Mouse (Mus musculus) erythroid progenitor cell, adult 5-6 weeks (primary cell): Measurements from ENCODE around the gene Vgll3. TPM values are rescaled to one million over a fixed set of nuclear protein-coding genes. Genes with fewer than 3 reads are reported as not detected.

Source experiments
- ATAC-seq: replicated peaks from 2 replicates; pipeline ENCODE4 v1.8.0; 2016; ENCODE audit warnings: moderate number of reproducible peaks, mild to moderate bottlenecking, moderate TSS enrichment, inconsistent platforms; ENCODE audit not compliant: poor library complexity, low FRiP score, severe bottlenecking
- total RNA-seq, 2 experiments: library from RNA; stranded (forward) in 1 of 2; stranded (reverse) in 1 of 2; fragments of 150-400 nt in 1 of 2; fragments of 186-747, 209-891 nt in 1 of 2; gene quantifications; 2 replicates each; pipeline versions ENCODE4 v1.2.3 to v1.2.4; 2015 to 2017; ENCODE audit warnings: low replicate concordance in 2 of 2

Gene Vgll3
- total RNA-seq (2015; ENCODE audit: low replicate concordance): not detected in 2 replicates
- total RNA-seq (2017; ENCODE audit: low replicate concordance): not detected in 2 replicates

GRCm38 (mm10) chr16:65814918-65815881 lies at the start of gene Vgll3:
Vgll3 (plus strand) TSS chr16:65815257.
- ATAC-seq: no peak

- no peak for ATAC-seq
These were observed 49.1 kb upstream of the Vgll3 start for GRCm38 (mm10) chr16:65765976-65766375.

GRCm38 (mm10) chr16:65785959-65786358 lies 29.1 kb upstream of the Vgll3 start:
- ATAC-seq: no peak

- ATAC-seq: no peak
These were observed 1.0 kb downstream of the Vgll3 start for GRCm38 (mm10) chr16:65816059-65816458.

GRCm38 (mm10) chr16:65818779-65819178 lies 3.7 kb downstream of the Vgll3 start:
- ATAC-seq: no peak

GRCm38 (mm10) chr16:65820803-65821202 lies 5.7 kb downstream of the Vgll3 start:
- no peak for ATAC-seq

- no peak for ATAC-seq
These were observed 8.7 kb downstream of the Vgll3 start for GRCm38 (mm10) chr16:65823721-65824120.

GRCm38 (mm10) chr16:65828141-65828565 lies 13.1 kb downstream of the Vgll3 start:
- no peak for ATAC-seq

- no peak for ATAC-seq
These were observed 14.0 kb downstream of the Vgll3 start for GRCm38 (mm10) chr16:65829096-65829495.

- no peak for ATAC-seq
These were observed 19.7 kb downstream of the Vgll3 start for GRCm38 (mm10) chr16:65834721-65835120.

- no peak for ATAC-seq
These were observed 35.1 kb downstream of the Vgll3 start for GRCm38 (mm10) chr16:65850126-65850525.

GRCm38 (mm10) chr16:65864471-65864870 lies 49.4 kb downstream of the Vgll3 start:
- ATAC-seq: no peak

GRCm38 (mm10) chr16:65867927-65868326 lies 52.9 kb downstream of the Vgll3 start:
- ATAC-seq: no peak

- no peak for ATAC-seq
These were observed 53.9 kb downstream of the Vgll3 start for GRCm38 (mm10) chr16:65868933-65869332.

GRCm38 (mm10) chr16:65888940-65889339 lies 73.9 kb downstream of the Vgll3 start:
- no peak for ATAC-seq
